Mouse (Mus musculus): ENCODE results near the gene Adm.

GRCm38 (mm10) chr7:110645859-110646258, 18.4 kb downstream of the Adm start:
- TF ChIP-seq MAFK (IDR thresholded peaks at IDR 0.05; ENCODE audit: insufficient read depth, low read depth, low read length) = no peak
- TF ChIP-seq ZC3H11A (IDR thresholded peaks at IDR 0.05; ENCODE audit: borderline replicate concordance, low read depth, low read length) = no peak
- TF ChIP-seq CHD2 (IDR thresholded peaks at IDR 0.05; ENCODE audit: low read depth, low read length) = no peak
- no peak for TF ChIP-seq ZNF384 (IDR thresholded peaks at IDR 0.05; ENCODE audit: low read depth, low read length)
- no peak for TF ChIP-seq HCFC1 (IDR thresholded peaks at IDR 0.05; ENCODE audit: borderline replicate concordance, insufficient read depth, low read length)
